ENCODE assay signal across 24 mouse cellular contexts in genomic region chr13:19025906-19026305, GRCm38 (mm10).
DNase-seq lines count a peak whose midpoint lies in the region; TF ChIP-seq lines count a peak whose summit lies in the region.
"Had no signal": no experiment of that assay in that cellular context is flagged by ENCODE, and none has a peak within 500 bp of the region (broad histone marks: within the 10 kb centered on the region; RNA-seq: fewer than 3 reads in every experiment).

No protein-coding gene starts in this region.

- no peaks in the 10 kb centered on the region for H3K27me3 ChIP-seq in kidney, adult 2 months (replicated peaks; ENCODE audit: control insufficient read depth, insufficient read depth, low read length)
- H3K27me3 ChIP-seq: kidney, embryonic 15.5 days; neural tube, embryonic 12.5 days had no signal

- TF ChIP-seq POLR2A in kidney, adult 2 months (IDR thresholded peaks at IDR 0.05; ENCODE audit: low read depth, low read length) = no peak

- no peak for DNase-seq in layer of hippocampus, adult 2 months (ENCODE audit: low spot score in 2 of 2)
- no peak for DNase-seq in layer of hippocampus, postnatal 14 days (ENCODE audit: low spot score in 2 of 2)
- peak; percentile 76 to 79 for DNase-seq in cerebellum, adult 18-20 months
- DNase-seq in cerebellum, postnatal 10 days = peak; percentile 68 to 77
- no peak for DNase-seq in adrenal gland, adult 2 months
- no peak for DNase-seq in kidney, adult 2 months
- no peak for DNase-seq in urinary bladder, postnatal 4 days (ENCODE audit: low spot score in 2 of 2)
- DNase-seq: adrenal gland, postnatal 25 days; gastrocnemius, postnatal 14 days; heart, postnatal 36 days; kidney, adult 11 months; kidney, postnatal 25 days; liver; lung, adult 2 months; lung, postnatal 14 days; right cerebral cortex, adult 18-20 months; spleen, adult 18-20 months; thymus, postnatal 14 days had no signal

- 88% methylated on average over 4 of the region's 4 CpGs for WGBS in kidney, adult 2 months

- H3K36me3 ChIP-seq in kidney, adult 2 months (ENCODE audit: control insufficient read depth, insufficient read depth, low read length) = no peaks in the 10 kb centered on the region
- H3K36me3 ChIP-seq: heart, embryonic 10.5 days; kidney, embryonic 15.5 days; neural tube, embryonic 12.5 days had no signal

- no peak overlapping the region for H3K4me3 ChIP-seq in layer of hippocampus, adult 2 months
- no peak overlapping the region for H3K4me3 ChIP-seq in kidney, adult 2 months (ENCODE audit: insufficient read depth, low read depth, low read length)
- H3K4me3 ChIP-seq: heart, embryonic 10.5 days; kidney, embryonic 15.5 days; myocyte; neural tube, embryonic 12.5 days had no signal

- peak overlapping the region; percentile 79; the same call in 1 of the 2 replicates for H3K27ac ChIP-seq in layer of hippocampus, adult 2 months
- H3K27ac ChIP-seq in kidney, adult 2 months (ENCODE audit: insufficient read depth, low read depth, low read length) = no peak overlapping the region
- H3K27ac ChIP-seq: heart, embryonic 10.5 days; hindbrain, embryonic 14.5 days; kidney, embryonic 15.5 days; liver, embryonic 14.5 days; neural tube, embryonic 12.5 days had no signal

- no peaks in the 10 kb centered on the region for H3K4me1 ChIP-seq in kidney, adult 2 months (ENCODE audit: control insufficient read depth, insufficient read depth, low read length)
- H3K4me1 ChIP-seq: heart, embryonic 10.5 days; kidney, embryonic 15.5 days; neural tube, embryonic 12.5 days had no signal

- no peak for TF ChIP-seq CTCF in layer of hippocampus, adult 2 months (conservative IDR thresholded peaks at IDR 0.05)
- no peak for TF ChIP-seq CTCF in kidney, adult 2 months (conservative IDR thresholded peaks at IDR 0.05; ENCODE audit: insufficient read depth, insufficient read length, low read depth, low read length)

Comparison
In these comparisons a context has a peak if more than half of its experiments do, and no peak if none do; other contexts are left out.
1. DNase-seq: peak in cerebellum, adult 18-20 months (2 of 2) and cerebellum, postnatal 10 days (2 of 2); none in layer of hippocampus, adult 2 months (0 of 2), layer of hippocampus, postnatal 14 days (0 of 2), adrenal gland, adult 2 months (single experiment), kidney, adult 2 months (single experiment) and urinary bladder, postnatal 4 days (0 of 2).